Mouse (Mus musculus) urinary bladder, postnatal 10 days (tissue): ENCODE measurements around the gene Olfr1386.
"Not testable (repeated sequence)": the region's sequence is repeated elsewhere in the genome, so short reads cannot be mapped to it uniquely, and the experiment has no call there.

Experiments
- DNase-seq: peaks from one replicate; pipeline ENCODE4 v3.0.0; 2022; ENCODE audit warnings: low spot score

The Olfr1386 gene

DNA sequence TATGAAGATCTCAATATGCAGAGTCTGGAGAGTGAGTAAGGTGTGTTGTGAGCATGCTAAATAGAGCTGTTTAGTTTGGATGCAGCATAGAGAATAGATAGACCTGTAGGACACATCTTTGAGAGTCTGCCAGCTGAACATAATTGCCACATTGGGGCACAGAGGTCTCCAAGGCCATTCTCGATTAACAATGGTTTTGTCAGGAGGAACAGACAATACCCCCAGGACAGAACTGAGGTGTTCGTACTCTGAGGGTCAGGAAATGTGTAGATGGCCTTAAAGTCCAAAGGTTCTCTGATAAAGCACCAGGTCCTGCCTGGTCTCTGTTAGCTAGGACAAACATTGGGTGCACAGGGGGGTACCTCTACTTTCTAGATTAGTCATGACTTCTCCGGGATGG is at the start of gene Olfr1386:
Gene Olfr1386 (plus strand): TSS at position 301 of the 400 bp plus-strand sequence.
- not testable (repeated sequence) for DNase-seq

DNA sequence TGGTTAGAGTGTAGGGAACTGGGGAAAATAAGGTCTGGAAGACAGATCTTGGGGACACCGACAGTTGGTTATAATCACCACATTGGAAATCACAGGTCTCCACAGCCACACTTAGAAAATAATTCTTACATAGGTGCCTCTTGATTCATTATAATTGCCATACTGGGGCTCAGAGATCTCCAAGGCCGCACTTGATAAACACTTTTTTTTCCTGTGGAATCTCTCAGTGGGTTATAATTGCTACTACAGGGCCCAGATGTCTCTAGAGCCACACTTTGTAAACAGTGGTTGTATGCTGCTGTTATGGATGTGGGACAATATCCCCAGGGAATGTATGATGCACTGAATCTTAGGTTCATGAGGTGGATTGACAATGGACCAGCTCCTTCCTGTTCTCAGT is 42.1 kb upstream of the Olfr1386 start, which contains the start of gene Olfr1389:
Gene Olfr1389 (plus strand): TSS at position 301 of the 400 bp plus-strand sequence.
- no peak for DNase-seq

DNA sequence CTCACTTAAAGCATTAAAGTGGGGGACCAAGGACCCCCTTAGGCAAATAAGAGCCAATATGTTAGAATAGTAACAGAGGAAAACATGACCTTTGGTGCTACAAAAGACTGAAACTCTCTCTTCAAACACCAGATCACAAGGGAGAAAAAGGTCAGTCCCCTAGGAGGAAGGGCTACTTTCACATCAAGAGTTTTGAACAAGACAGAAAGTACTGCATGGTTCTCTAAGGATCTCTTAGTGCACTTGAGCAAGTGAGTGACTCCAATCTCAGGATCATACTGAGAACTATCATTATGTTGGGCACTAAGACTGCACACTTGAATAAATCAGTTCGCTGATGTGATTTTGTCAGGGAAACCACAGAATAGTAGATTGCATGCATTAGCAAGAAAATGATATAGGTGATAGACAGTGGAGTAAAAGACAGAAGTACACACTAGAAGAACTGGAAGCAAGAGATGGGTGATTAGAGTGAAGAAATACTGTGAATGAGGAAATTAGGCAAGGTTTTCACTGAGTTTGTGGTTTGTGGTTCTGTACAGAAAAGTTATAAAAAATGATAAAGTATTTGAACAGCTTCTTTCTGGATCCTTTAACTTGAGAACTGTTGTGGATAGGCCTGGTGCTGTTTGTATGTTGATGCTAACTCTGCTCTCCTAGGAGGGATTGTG is 39.5 kb upstream of the Olfr1386 start:
- no peak for DNase-seq

DNA sequence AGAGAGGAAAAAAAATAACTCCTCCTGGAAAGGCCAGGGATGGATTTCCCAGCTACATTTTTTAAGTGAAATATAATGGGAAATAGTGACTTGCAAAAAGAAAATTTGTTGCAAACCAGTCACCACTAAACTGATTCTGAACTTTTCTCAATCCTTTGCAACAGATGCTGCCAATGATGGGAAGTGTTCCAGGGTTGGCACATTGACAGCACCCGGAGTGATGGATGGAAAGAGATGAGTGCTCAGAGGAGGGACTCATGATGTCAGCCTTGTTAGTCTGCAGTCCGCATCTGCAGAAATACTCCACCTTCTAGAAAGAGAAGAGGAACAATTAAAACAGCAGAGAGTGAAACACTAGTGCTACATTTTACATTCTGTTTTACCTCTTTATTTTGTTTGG is 35.2 kb upstream of the Olfr1386 start:
- no peak for DNase-seq

DNA sequence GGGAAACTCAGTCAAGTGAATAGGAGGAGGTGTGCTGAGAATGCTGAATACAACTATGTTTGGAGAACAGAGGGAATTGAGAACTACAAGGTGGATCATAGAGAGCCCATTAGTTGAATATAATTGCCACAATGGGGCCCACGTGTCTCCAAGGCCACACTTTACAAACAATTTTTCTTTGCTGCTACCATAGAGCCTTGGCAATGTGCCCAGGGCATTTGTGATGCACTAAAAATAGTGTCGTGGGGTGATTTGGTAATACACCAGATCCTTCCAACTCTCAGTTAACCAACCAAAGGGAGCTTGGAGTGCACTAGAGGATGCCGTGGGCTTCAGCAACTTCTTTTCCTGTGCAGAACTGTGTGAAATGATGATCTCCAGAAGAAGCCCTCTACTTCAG is 28.4 kb upstream of the Olfr1386 start, which contains the start of gene Olfr1388:
Gene Olfr1388 (plus strand): TSS at position 214 of the 400 bp plus-strand sequence.
- no peak for DNase-seq

DNA sequence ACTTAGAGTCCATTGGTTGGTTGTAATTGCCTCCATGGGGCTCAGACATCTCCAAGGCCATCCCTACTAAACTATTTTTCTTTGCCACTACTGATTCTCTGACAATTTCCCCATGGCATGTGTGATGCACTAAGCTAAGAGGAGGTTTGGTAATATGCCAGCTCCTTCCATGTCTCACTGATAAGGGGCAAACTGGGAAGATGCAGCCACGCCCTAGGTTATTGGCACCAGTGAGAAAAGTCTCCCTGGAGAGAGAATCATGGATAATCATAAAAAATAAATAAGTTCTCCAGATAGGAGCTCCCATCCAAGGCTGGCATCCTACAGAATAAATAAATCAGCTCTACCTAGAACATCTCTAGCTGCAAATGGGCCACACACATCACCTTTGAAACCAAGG is 9.8 kb upstream of the Olfr1386 start, which contains the start of gene Olfr1387:
Gene Olfr1387 (plus strand): TSS at position 301 of the 400 bp plus-strand sequence.
- no peak for DNase-seq

DNA sequence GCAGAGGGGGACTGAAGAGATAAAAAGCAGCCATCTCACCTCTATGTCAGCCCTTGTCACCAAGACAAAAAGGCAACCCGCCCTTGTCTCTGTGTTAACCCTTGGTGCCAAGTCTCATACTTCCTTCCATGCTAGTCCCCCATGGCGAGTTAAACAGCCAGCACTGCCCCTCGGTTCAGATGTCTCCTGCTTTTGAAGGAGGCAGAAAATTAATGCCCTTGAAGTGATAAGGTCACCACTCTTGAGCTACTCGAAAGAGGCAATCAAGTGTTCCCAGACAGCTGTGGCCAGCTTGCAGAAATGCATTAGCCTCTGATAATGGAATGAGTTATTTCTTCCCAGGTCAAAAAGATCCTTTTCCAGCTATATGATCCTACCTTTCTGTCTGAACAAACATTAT is 21.1 kb downstream of the Olfr1386 start:
- DNase-seq, result no peak

DNA sequence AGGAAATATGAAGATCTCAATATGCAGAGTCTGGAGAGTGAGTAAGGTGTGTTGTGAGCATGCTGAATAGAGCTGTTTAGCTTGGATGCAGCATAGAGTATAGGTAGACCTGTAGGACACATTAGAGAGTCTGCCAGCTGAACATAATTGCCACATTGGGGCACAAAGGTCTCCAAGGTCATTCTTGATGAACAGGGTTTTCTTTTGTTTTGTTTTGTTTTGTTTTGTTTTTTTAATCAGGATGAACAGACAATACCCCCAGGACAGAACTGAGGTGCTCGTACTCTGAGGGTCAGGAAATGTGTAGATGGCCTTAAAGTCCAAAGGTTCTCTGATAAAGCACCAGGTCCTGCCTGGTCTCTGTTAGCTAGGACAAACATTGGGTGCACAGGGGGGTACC is 23.9 kb downstream of the Olfr1386 start, which contains the start of gene Olfr1385:
Gene Olfr1385 (plus strand): TSS at position 301 of the 400 bp plus-strand sequence.
- not testable (repeated sequence) for DNase-seq

DNA sequence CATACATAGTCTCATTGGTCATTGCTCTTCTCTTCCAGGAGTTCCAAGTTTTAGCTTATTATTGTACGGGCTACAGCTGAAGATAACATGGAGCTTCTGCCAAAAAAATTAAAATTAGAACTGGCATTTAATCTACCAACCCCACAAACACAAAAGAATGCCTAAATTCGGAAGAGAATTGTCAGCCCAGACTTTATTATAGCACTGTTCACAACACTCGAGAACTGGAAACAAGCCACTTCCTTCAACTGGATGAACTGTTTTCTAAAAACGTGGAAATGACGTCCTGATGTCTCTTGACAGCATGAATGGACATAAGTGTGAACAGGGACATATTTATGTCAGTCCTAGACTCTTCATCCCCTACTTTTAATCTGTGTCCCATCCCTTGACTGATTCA is 53.2 kb downstream of the Olfr1386 start:
- DNase-seq, result no peak

DNA sequence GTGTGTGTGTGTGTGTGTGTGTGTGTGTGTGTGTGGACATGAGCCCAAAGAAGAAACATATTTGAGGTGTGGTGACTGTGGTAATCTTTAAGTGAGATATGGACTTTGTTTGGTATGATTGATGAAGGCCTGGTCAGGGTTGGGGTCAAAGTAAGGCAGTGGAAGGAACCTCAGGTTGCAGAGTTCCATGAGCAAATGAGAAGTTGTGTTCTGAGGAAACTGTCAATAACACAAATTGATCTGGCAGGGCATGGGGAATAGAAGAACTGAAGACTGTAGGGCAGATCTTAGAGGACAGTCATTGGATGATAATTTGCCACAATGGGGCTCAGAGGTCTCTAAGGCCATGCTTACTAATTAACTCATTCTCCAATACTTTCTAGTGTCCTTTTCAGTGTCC is 54.5 kb downstream of the Olfr1386 start, which contains the start of gene Olfr1383:
Gene Olfr1383 (plus strand): TSS at position 301 of the 400 bp plus-strand sequence.
- no peak for DNase-seq
